Mouse (Mus musculus) intestine, embryonic 15.5 days (tissue): ENCODE data around the gene Siglece. TPM values are rescaled to one million over a fixed set of nuclear protein-coding genes. Genes with fewer than 3 reads are reported as not detected.
A peak's percentile ranks its signal among the peaks of the same experiment; 100 is the strongest.
"Not testable (repeated sequence)": the region's sequence is repeated elsewhere in the genome, so short reads cannot be mapped to it uniquely, and the experiment has no call there.

Source experiments
- ATAC-seq: fragments of 200-750 bp; cut with Nextera tagmentation; 2 replicates; pipeline ENCODE4 v1.8.0; 2017; ENCODE audit warnings: moderate TSS enrichment, moderate library complexity
- H3K27ac ChIP-seq: fragments of 300-500 bp; sonication (generic); 2 replicates; pipeline ENCODE4 v1.5.1; 2015; ENCODE audit warnings: mild to moderate bottlenecking, inconsistent platforms
- H3K27me3 ChIP-seq: fragments of 300-500 bp; sonication (generic); replicated peaks from 2 replicates; pipeline ENCODE4 v1.6.1; 2015; ENCODE audit warnings: inconsistent platforms
- H3K36me3 ChIP-seq: fragments of 300-500 bp; sonication (generic); 2 replicates; pipeline ENCODE4 v1.6.1; 2015; ENCODE audit warnings: inconsistent platforms
- H3K4me1 ChIP-seq: fragments of 300-500 bp; sonication (generic); replicated peaks from 2 replicates; pipeline ENCODE4 v1.6.1; 2015; ENCODE audit warnings: inconsistent platforms
- H3K4me2 ChIP-seq: fragments of 300-500 bp; sonication (generic); replicated peaks from 2 replicates; pipeline ENCODE4 v1.6.1; 2015; ENCODE audit warnings: mild to moderate bottlenecking, inconsistent platforms
- H3K4me3 ChIP-seq: fragments of 300-500 bp; sonication (generic); replicated peaks from 2 replicates; pipeline ENCODE4 v1.5.1; 2015; ENCODE audit warnings: inconsistent platforms
- H3K9ac ChIP-seq: fragments of 300-500 bp; sonication (generic); 2 replicates; pipeline ENCODE4 v1.6.1; 2015; ENCODE audit warnings: inconsistent platforms
- H3K9me3 ChIP-seq: fragments of 300-500 bp; sonication (generic); 2 replicates; pipeline ENCODE4 v1.6.1; 2016; ENCODE audit warnings: inconsistent platforms
- WGBS: fragments of 180-500 bp; shearing (Covaris S2); methylation state at CpG from one replicate; pipeline ENCODE4 v1.1.7; 2015; 5-methylcytosine and 5-hydroxymethylcytosine counted together
- polyA plus RNA-seq: library from polyadenylated mRNA; unstranded; fragments of >200 nt; fragmentation: Nextera tagmentation; extraction: Ambion mirVana; gene quantifications from 2 replicates; pipeline ENCODE4 v1.2.1, GENCODE M21; 2015

The Siglece gene
- 1.6 and 1.8 TPM in 2 replicates for polyA plus RNA-seq

- H3K4me2 ChIP-seq: no peak within 1 kb of the TSS
- ATAC-seq: no peak
- WGBS: 84% methylated on average over 1 of the region's 1 CpGs
- H3K9ac ChIP-seq: no peak within 1 kb of the TSS
- H3K27ac ChIP-seq: no peak within 1 kb of the TSS
- H3K4me1 ChIP-seq: no peaks in the 10 kb centered on the region
- no peaks in the 10 kb centered on the region for H3K36me3 ChIP-seq
- H3K27me3 ChIP-seq: no peaks in the 10 kb centered on the region
- no peak within 1 kb of the TSS for H3K4me3 ChIP-seq
- H3K9me3 ChIP-seq: no peaks in the 10 kb centered on the region
Measured at GRCm38 (mm10) chr7:43660002-43660401, at the start of gene Siglece. TSS of gene Siglece (minus strand) at chr7:43660161.

DNA sequence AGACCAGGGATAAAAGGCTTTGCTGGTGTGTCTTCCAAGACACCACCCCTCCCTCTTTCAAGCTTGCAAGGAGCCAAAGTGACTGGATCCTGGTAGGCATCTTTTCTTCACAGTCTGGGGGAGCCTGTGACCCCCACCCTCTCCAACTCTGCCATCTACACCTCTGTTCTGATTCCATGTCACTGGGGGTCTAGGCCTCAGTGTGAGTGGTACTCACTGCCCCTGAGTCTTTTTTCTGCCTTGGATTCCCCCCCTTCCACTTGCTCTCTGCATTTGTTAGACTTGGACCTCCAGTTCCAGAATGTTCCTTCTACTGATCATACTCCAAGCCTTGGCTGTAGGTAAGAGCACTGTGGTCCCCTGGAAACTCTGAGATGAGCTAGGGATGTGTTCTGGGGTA is 30.2 kb upstream of the Siglece start, which contains the start of gene Klk14:
Klk14 (plus strand) TSS at position 301 of the 400 bp plus-strand sequence.
- no peak for ATAC-seq
- Histone ChIP-seq H3K27ac (no peak within 1 kb of the TSS), H3K4me1 (no peaks in the 10 kb centered on the region), H3K4me3 (no peak within 1 kb of the TSS), H3K36me3 (no peaks in the 10 kb centered on the region), H3K4me2 (no peak within 1 kb of the TSS), H3K9me3 (no peaks in the 10 kb centered on the region), H3K27me3 (no peaks in the 10 kb centered on the region), H3K9ac (no peak within 1 kb of the TSS)

GRCm38 (mm10) chr7:43685088-43685487 is 25.1 kb upstream of the Siglece start:
- Histone ChIP-seq H3K27ac (no peak overlapping the region), H3K9me3 (no peaks in the 10 kb centered on the region), H3K4me3 (no peak overlapping the region), H3K4me2 (no peak overlapping the region), H3K4me1 (no peaks in the 10 kb centered on the region), H3K9ac (no peak overlapping the region), H3K27me3 (no peaks in the 10 kb centered on the region), H3K36me3 (no peaks in the 10 kb centered on the region)
- ATAC-seq: no peak
- 56% methylated on average over 7 of the region's 7 CpGs for WGBS

- ATAC-seq, H3K4me2 ChIP-seq, H3K27ac ChIP-seq, H3K9me3 ChIP-seq, H3K36me3 ChIP-seq, H3K4me1 ChIP-seq, H3K27me3 ChIP-seq, H3K4me3 ChIP-seq, H3K9ac ChIP-seq: not testable (repeated sequence)
- WGBS: 0% methylated on average over 1 of the region's 1 CpGs
Measured at GRCm38 (mm10) chr7:43682511-43682910, 22.6 kb upstream of the Siglece start.

DNA sequence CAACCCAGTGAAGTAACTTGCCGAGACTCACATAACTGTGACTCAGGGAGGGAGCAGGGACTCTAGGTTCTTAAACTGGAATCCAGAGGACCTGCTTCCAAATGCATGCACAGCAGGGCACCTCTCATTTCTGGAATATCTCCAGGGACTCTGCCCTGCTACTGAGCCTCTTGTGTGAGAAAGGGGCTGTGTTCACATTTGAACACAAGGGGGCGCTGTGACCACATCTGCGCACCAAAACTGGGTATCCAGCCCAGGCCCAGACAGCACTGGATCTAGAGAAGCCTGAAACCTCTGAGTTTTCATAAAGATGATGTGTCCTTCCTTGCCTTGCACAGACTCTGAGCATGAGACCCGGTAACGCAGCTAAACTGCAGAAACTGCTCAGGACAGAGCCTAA is 21.0 kb upstream of the Siglece start:
- Histone ChIP-seq H3K36me3 (peaks cover 18% of the 10 kb centered on the region), H3K9me3 (no peaks in the 10 kb centered on the region), H3K4me2 (no peak overlapping the region), H3K27ac (no peak overlapping the region), H3K27me3 (no peaks in the 10 kb centered on the region), H3K4me1 (no peaks in the 10 kb centered on the region), H3K4me3 (no peak overlapping the region), H3K9ac (no peak overlapping the region)
- WGBS: 24% methylated on average over 5 of the region's 5 CpGs
- ATAC-seq: peak; percentile 47; the same call in 1 of the 2 replicates

- ATAC-seq: no peak
- Histone ChIP-seq H3K4me3 (no peak overlapping the region), H3K36me3 (peaks cover 36% of the 10 kb centered on the region), H3K27ac (no peak overlapping the region), H3K9me3 (no peaks in the 10 kb centered on the region), H3K9ac (no peak overlapping the region), H3K4me2 (no peak overlapping the region), H3K27me3 (no peaks in the 10 kb centered on the region), H3K4me1 (no peaks in the 10 kb centered on the region)
Measured at GRCm38 (mm10) chr7:43678517-43678916, 18.6 kb upstream of the Siglece start.

DNA sequence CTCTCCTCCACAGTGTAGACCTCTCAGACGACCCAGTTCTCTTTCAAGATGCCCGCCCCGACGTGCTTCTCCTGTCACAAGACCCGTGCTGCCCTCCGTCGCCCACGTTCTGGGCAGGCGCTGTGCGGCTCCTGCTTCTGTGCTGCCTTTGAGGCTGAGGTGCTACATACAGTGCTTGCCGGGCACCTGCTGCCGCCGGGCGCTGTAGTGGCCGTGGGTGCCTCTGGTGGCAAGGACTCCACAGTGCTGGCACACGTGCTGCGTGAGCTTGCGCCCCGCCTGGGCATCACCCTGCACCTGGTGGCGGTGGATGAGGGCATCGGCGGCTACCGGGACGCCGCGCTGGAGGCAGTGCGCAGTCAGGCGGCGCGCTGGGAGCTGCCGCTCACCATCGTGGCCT is 15.1 kb upstream of the Siglece start:
- WGBS: 92% methylated on average over 32 of the region's 32 CpGs
- H3K4me3 ChIP-seq: no peak overlapping the region
- H3K27ac ChIP-seq: no peak overlapping the region
- H3K27me3 ChIP-seq: no peaks in the 10 kb centered on the region
- peaks cover 7% of the 10 kb centered on the region for H3K4me1 ChIP-seq
- ATAC-seq: no peak
- H3K9ac ChIP-seq: no peak overlapping the region
- peaks cover 36% of the 10 kb centered on the region for H3K36me3 ChIP-seq
- no peak overlapping the region for H3K4me2 ChIP-seq
- H3K9me3 ChIP-seq: no peaks in the 10 kb centered on the region

- H3K36me3 ChIP-seq: peaks cover 36% of the 10 kb centered on the region
- peaks cover 7% of the 10 kb centered on the region for H3K4me1 ChIP-seq
- H3K4me2 ChIP-seq: peak overlapping the region; percentile 70
- H3K27me3 ChIP-seq: no peaks in the 10 kb centered on the region
- ATAC-seq: peak; percentile 3; the same call in 1 of the 2 replicates
- H3K9me3 ChIP-seq: no peaks in the 10 kb centered on the region
- H3K27ac ChIP-seq: 0 out of 2 replicates have a peak overlapping the region, but pooled peaks have one; percentile 3
- peak overlapping the region; percentile 64 for H3K4me3 ChIP-seq
- WGBS: 10% methylated on average over 10 of the region's 10 CpGs
- H3K9ac ChIP-seq: peak overlapping the region; percentile 67
Measured at GRCm38 (mm10) chr7:43672581-43673260, 12.8 kb upstream of the Siglece start.

DNA sequence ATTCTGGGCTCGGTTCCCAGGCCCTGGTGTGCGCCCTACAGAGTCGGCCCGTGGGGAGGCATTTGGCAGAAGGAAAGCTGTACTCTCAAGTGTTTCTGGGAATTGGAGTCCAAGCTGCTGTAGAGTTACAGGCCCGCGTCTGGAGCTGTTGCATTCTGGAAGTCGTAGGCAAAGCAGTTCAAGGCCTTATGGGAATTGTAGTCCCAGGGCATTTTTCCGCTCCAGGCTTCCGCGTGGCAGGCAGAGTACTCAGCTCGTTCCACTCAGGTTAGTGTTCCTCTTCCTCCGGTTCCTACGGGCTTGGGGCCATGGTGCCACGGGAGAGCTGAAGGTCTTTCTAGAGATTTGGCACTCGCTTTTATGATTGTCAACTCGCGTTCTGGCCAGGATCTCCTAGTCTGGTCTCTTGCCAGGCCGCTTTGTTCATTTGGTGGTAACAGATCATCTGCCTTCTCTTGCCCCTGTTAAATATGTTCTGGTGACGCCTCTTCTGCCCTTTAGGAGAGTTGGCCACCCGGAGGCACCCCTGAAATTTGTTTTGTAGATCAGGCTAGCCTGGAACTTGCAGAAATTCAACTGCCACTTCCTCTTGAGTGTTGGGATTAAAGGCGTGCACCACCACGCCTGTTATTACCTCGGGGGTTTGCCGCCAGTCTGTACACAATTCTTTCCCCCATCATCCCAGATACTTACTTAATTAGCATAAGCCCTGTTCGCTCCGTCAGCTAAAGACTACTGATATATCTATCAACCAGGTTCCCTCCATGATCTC is 12.0 kb upstream of the Siglece start, which contains the start of gene Ctu1:
Ctu1 (plus strand) TSS at position 208 of the 772 bp plus-strand sequence.
- peak within 1 kb of the TSS; percentile 44 for H3K27ac ChIP-seq

GRCm38 (mm10) chr7:43671064-43671808 is 11.3 kb upstream of the Siglece start:
- ATAC-seq: peak; percentile 44
- Histone ChIP-seq H3K4me1 (peaks cover 7% of the 10 kb centered on the region), H3K36me3 (peaks cover 22% of the 10 kb centered on the region), H3K4me2 (peak overlapping the region; percentile 70), H3K4me3 (peak overlapping the region; percentile 64), H3K27ac (peak overlapping the region; percentile 44; the same call in 1 of the 2 replicates), H3K9me3 (no peaks in the 10 kb centered on the region), H3K27me3 (no peaks in the 10 kb centered on the region), H3K9ac (peak overlapping the region; percentile 31; the same call in 1 of the 2 replicates)
- 65% methylated on average over 11 of the region's 11 CpGs for WGBS

More for the DNA sequence above, 12.0 kb upstream of the Siglece start, which contains the start of gene Ctu1:
- Histone ChIP-seq H3K4me3 (peak within 1 kb of the TSS; percentile 64), H3K9ac (peak within 1 kb of the TSS; percentile 67), H3K36me3 (peaks cover 29% of the 10 kb centered on the region), H3K4me2 (peak within 1 kb of the TSS; percentile 70), H3K9me3 (no peaks in the 10 kb centered on the region), H3K27me3 (no peaks in the 10 kb centered on the region), H3K4me1 (peaks cover 7% of the 10 kb centered on the region)
- under 1% methylated on average over 26 of the region's 26 CpGs for WGBS
- peak; percentile 96 for ATAC-seq

DNA sequence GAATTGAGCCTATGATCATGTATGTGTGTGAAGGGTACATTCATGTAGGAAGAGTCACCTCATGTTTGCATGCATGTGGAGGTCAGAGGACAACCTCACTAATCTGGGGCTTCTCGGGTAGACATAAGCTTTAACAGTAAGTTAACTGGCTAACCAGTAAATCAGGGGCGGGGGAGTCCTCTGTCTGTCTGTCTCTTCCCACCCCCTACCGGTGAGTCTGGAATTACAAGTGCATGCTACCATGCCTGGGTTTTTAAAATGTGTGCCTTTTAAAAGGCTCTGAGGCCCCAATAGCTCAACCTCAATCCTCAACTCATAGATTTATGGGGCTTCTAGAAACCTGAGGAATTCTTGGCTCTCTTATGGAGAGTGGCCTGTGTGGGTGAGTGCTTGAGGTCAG is 8.6 kb upstream of the Siglece start:
- H3K9me3 ChIP-seq: no peaks in the 10 kb centered on the region
- no peak for ATAC-seq
- WGBS: 20% methylated on average over 3 of the region's 3 CpGs
- H3K36me3 ChIP-seq: no peaks in the 10 kb centered on the region
- H3K9ac ChIP-seq: no peak overlapping the region
- no peak overlapping the region for H3K4me3 ChIP-seq
- no peak overlapping the region for H3K4me2 ChIP-seq
- no peaks in the 10 kb centered on the region for H3K27me3 ChIP-seq
- peaks cover 7% of the 10 kb centered on the region for H3K4me1 ChIP-seq
- no peak overlapping the region for H3K27ac ChIP-seq

DNA sequence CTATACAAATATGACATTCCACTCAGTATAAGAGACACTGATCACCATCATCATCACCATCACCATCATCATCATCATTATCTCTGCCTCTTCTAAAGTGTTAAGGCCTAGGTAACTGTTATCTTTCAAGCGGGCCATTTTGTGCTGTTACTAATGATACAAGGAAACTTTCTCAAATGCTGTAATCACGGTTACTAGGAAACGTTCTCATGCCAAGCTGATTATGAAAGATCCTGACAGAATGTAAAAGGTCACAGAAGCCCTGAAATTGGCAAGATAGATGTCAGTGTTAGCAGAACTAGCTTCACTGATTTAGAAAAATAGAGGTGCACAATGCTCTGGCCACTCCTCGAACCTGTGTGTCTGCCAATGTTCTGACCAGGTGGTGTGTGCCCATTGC is 7.3 kb upstream of the Siglece start:
- H3K4me2 ChIP-seq, H3K36me3 ChIP-seq, H3K4me3 ChIP-seq, H3K27ac ChIP-seq, H3K9me3 ChIP-seq, ATAC-seq, H3K9ac ChIP-seq, H3K4me1 ChIP-seq, H3K27me3 ChIP-seq: not testable (repeated sequence)
- WGBS: 86% methylated on average over 4 of the region's 4 CpGs
